Mouse (Mus musculus): ENCODE data around the gene Tanc1. TPM values are rescaled to one million over a fixed set of nuclear protein-coding genes. Genes with fewer than 3 reads are reported as not detected.

The Tanc1 gene
- polyA plus RNA-seq, 1 experiment from 2014 or later = 40.7 TPM

DNA sequence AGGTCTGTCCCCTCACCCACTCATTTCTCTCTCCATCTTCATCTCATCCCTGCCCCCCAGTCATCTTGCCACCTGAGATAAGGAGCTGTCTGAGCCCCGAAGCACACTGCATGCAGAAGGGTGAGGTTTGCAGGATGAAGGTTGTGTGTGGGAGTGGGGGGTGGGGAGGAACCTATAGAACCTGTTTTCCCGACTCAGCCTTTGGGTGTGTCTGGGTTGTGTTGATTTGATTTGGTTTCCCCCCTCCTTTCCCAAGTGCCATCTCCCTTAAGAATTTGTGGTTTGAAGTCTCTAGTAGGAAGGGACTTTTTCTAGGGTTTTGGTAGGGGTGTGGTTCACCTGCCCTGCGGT lies 157.5 kb downstream of the Tanc1 start:
- DNase-seq (ENCODE audit: low spot score) = no peak

DNA sequence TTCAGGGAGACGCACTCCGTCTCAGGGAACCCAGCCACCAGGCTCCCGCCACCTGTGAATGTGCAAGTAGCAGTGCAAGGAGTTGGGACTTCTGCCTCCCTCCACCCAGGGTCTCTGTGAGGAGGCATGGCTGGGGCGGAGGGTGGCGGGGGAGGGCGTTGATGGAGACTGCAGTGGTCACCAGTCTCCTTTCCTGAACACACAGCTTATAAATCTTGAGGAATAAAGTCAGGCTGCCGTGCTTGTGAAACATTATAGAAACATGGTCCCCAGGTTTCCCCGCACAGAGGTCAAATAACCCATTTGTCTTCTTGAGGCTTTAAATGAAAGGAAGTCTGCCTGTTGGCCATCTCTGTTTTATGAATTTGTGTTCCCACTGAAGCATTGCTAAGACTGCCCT lies 159.9 kb downstream of the Tanc1 start:
- no peak for DNase-seq (ENCODE audit: low spot score)
- Histone ChIP-seq H3K27me3 (ENCODE audit: insufficient read depth, poor library complexity, severe bottlenecking) (no peaks in the 10 kb centered on the region), H3K4me3 (no peak overlapping the region), H3K9me3 (no peaks in the 10 kb centered on the region), H3K36me3 (peaks cover 28% of the 10 kb centered on the region), H3K4me1 (peaks cover 59% of the 10 kb centered on the region), H3K27ac (peak overlapping the region; percentile 82)
- whole genome bisulfite sequencing = 84% methylated on average over 8 of the region's 8 CpGs

More for the DNA sequence above, 157.5 kb downstream of the Tanc1 start:
- Histone ChIP-seq H3K4me1 (peaks cover 60% of the 10 kb centered on the region), H3K9me3 (no peaks in the 10 kb centered on the region), H3K36me3 (peaks cover 16% of the 10 kb centered on the region; the same call in 1 of the 2 replicates), H3K4me3 (no peak overlapping the region), H3K27ac (peak overlapping the region; percentile 52; the same call in 1 of the 2 replicates), H3K27me3 (ENCODE audit: insufficient read depth, poor library complexity, severe bottlenecking) (no peaks in the 10 kb centered on the region)
- 56% methylated on average over 3 of the region's 3 CpGs for WGBS

GRCm38 (mm10) chr2:59772261-59772683 lies 160.4 kb downstream of the Tanc1 start:
- H3K4me3 ChIP-seq = 0 out of 2 replicates have a peak overlapping the region, but pooled peaks have one; percentile 8
- no peaks in the 10 kb centered on the region for H3K9me3 ChIP-seq
- peaks cover 28% of the 10 kb centered on the region for H3K36me3 ChIP-seq
- H3K4me1 ChIP-seq = peaks cover 59% of the 10 kb centered on the region
- no peak for DNase-seq (ENCODE audit: low spot score)
- peak overlapping the region; percentile 82 for H3K27ac ChIP-seq
- WGBS = 44% methylated on average over 12 of the region's 12 CpGs
- no peaks in the 10 kb centered on the region for H3K27me3 ChIP-seq (ENCODE audit: insufficient read depth, poor library complexity, severe bottlenecking)

GRCm38 (mm10) chr2:59774374-59774773 lies 162.5 kb downstream of the Tanc1 start:
- no peak overlapping the region for H3K4me3 ChIP-seq
- H3K27ac ChIP-seq = no peak overlapping the region
- WGBS = 86% methylated on average over 6 of the region's 6 CpGs
- no peaks in the 10 kb centered on the region for H3K9me3 ChIP-seq
- no peak for DNase-seq (ENCODE audit: low spot score)
- no peaks in the 10 kb centered on the region for H3K27me3 ChIP-seq (ENCODE audit: insufficient read depth, poor library complexity, severe bottlenecking)
- H3K4me1 ChIP-seq = peaks cover 43% of the 10 kb centered on the region
- peaks cover 43% of the 10 kb centered on the region for H3K36me3 ChIP-seq

DNA sequence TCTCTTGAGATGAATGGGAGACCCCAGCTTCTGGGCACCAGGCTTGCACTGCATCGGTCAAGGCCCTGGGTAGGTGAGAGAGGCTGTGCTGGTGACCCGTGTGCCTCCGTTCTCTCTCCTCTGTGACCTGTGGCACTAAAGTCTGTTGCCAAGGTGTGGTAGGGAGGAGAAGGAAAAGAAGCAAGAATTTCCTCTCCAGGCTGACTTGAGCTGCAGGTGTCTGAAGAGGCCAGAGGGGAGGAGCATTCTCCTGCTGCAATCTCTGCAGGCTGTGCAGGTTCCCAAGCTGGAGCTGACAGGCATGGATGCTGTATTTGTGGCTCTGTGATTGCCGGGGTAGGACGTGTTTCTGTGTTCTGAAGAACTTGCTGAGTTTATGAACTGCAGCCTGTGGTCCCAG lies 163.3 kb downstream of the Tanc1 start:
- Histone ChIP-seq H3K9me3 (no peaks in the 10 kb centered on the region), H3K36me3 (peaks cover 47% of the 10 kb centered on the region), H3K27ac (no peak overlapping the region; the same call in 1 of the 2 replicates), H3K4me3 (no peak overlapping the region), H3K4me1 (peaks cover 39% of the 10 kb centered on the region), H3K27me3 (ENCODE audit: insufficient read depth, poor library complexity, severe bottlenecking) (no peaks in the 10 kb centered on the region)
- WGBS = 81% methylated on average over 5 of the region's 5 CpGs
- DNase-seq (ENCODE audit: low spot score) = no peak

DNA sequence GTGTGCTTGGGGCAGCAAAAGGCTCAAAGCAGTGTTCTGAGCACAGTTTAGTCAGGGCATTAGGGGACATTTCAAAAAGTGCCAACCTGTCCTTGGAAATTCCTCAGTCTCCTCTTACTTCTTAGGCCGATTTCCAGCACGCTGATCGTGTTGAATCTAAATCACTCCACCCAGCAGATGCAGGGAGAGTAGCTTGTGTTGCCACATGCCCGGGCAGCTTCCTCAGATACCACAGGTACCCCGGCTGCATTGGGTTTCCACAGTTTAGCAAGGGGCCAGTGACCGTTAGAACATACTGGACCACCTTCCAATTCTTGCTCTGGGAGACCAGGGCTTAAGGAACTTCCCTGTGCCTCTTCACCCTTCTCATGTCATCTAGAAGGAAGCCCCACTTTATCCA lies 164.0 kb downstream of the Tanc1 start:
- 81% methylated on average over 6 of the region's 6 CpGs for WGBS
- no peak overlapping the region; the same call in 1 of the 2 replicates for H3K27ac ChIP-seq
- H3K27me3 ChIP-seq (ENCODE audit: insufficient read depth, poor library complexity, severe bottlenecking) = no peaks in the 10 kb centered on the region
- peaks cover 47% of the 10 kb centered on the region for H3K36me3 ChIP-seq
- no peaks in the 10 kb centered on the region for H3K9me3 ChIP-seq
- H3K4me3 ChIP-seq = no peak overlapping the region
- H3K4me1 ChIP-seq = peaks cover 32% of the 10 kb centered on the region
- no peak for DNase-seq (ENCODE audit: low spot score)

- peaks cover 38% of the 10 kb centered on the region for H3K4me1 ChIP-seq
- H3K4me3 ChIP-seq = no peak overlapping the region
- WGBS = 82% methylated on average over 10 of the region's 10 CpGs
- H3K27ac ChIP-seq = no peak overlapping the region
- no peak for DNase-seq (ENCODE audit: low spot score)
- H3K36me3 ChIP-seq = peaks cover 41% of the 10 kb centered on the region
- no peaks in the 10 kb centered on the region for H3K9me3 ChIP-seq
- H3K27me3 ChIP-seq (ENCODE audit: insufficient read depth, poor library complexity, severe bottlenecking) = no peaks in the 10 kb centered on the region
These were observed 167.5 kb downstream of the Tanc1 start for GRCm38 (mm10) chr2:59779355-59779754.

DNA sequence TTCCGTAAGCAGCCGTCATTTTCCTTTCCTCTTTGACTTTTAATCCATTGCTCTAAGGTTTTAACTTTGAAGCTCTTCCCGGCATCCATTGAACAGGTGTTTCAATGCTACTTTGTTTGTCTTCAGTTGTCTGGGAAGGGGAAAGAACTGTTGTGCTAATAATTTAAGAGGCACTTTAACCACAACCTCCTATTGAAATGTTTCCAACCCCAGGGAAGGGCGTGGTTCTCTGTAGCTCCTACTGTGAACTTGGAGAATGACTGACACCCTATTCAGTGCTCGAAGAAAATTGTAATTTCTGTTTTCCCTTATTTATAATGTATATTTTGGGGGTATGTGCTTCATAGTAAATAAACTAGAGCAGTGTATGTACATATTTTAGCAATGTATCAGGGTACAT lies 168.4 kb downstream of the Tanc1 start:
- Histone ChIP-seq H3K27me3 (ENCODE audit: insufficient read depth, poor library complexity, severe bottlenecking) (no peaks in the 10 kb centered on the region), H3K4me3 (no peak overlapping the region), H3K36me3 (peaks cover 34% of the 10 kb centered on the region), H3K4me1 (peaks cover 38% of the 10 kb centered on the region), H3K27ac (no peak overlapping the region), H3K9me3 (no peaks in the 10 kb centered on the region)
- no peak for DNase-seq (ENCODE audit: low spot score)
- WGBS = 87% methylated on average over 5 of the region's 5 CpGs

DNA sequence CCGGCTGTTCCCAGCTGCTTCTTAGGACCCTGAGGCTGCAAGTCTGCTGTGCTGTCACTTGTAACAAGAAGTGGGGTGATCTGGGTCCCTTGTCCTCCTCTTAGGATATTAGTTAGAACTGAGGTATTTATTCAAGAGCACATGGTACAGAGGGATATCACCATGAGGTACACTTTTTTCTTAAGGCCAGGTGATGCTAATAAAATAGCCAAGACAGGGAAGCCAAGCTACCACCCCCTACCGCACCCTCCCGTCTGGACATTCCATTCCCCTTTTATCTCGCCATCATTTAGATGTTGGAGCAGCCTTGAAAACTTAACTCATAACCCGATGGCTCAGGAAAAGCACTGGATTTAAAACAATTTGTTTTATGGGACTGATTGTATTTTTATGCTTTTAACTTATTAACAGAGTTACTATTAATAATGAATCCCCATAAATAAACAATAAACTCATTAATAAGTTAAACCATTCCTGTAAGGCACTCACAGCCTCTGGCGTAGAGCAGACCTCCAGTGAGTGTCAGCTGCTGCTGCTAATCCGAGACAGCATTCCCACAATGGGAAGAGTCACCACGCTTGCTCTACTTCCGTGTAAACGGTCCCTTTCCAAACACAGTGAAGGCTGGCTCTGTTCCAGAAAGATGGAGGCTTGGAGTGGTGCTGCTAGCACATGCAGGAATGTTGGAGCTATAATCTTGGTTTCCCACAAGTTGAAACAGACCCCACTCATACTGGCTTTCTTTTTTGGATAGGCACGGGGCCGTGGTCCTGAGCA lies 171.4 kb downstream of the Tanc1 start:
- no peak for DNase-seq (ENCODE audit: low spot score)
- Histone ChIP-seq H3K27ac (peak overlapping the region; percentile 73), H3K4me3 (no peak overlapping the region), H3K9me3 (no peaks in the 10 kb centered on the region), H3K4me1 (peaks cover 33% of the 10 kb centered on the region), H3K36me3 (peaks cover 50% of the 10 kb centered on the region), H3K27me3 (ENCODE audit: insufficient read depth, poor library complexity, severe bottlenecking) (no peaks in the 10 kb centered on the region)
- 58% methylated on average over 12 of the region's 12 CpGs for WGBS

DNA sequence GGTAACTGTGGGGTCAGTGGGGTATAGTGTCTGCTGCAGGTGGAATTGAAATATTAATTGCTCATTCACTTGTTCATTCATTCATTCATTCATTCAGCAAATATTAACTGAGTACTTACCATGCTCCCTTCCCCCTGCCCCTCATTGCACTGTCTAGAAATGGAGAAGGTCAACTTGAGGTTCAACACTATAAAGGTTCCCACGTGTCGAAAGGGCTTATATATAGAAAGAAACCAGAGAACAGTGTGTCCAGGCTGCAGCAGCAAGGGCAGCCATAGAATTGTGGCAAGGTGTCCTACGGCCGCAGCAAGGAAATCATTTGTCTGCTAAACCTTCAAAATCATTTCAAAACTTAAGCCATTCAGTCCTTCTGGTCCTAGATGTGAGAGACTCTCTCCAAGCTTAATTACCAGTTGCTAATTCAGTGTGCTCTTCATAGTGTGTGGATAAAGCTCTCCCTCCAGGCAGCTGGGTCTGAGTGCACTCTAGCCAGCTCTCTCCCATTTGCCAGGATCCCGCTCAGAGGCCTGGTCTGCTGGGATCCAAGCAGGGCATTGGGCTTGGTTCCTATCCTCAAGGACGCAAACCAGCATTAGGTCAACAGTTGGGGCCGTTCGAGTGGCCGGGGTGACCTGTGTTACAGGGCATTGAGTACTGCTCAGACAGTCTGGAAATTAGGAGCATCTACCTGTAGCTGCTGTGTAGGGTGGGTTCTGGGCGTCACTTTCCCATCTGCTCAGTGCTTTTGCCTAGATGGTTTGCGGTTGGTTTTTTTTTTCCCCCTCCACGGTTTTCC lies 172.2 kb downstream of the Tanc1 start:
- Histone ChIP-seq H3K4me1 (peaks cover 32% of the 10 kb centered on the region), H3K4me3 (no peak overlapping the region), H3K27me3 (ENCODE audit: insufficient read depth, poor library complexity, severe bottlenecking) (no peaks in the 10 kb centered on the region), H3K27ac (peak overlapping the region; percentile 73; the same call in 1 of the 2 replicates), H3K9me3 (no peaks in the 10 kb centered on the region), H3K36me3 (peaks cover 46% of the 10 kb centered on the region)
- WGBS = 76% methylated on average over 12 of the region's 12 CpGs
- no peak for DNase-seq (ENCODE audit: low spot score)

GRCm38 (mm10) chr2:59784628-59784883 lies 172.7 kb downstream of the Tanc1 start:
- Histone ChIP-seq H3K4me1 (peaks cover 30% of the 10 kb centered on the region), H3K27me3 (ENCODE audit: insufficient read depth, poor library complexity, severe bottlenecking) (no peaks in the 10 kb centered on the region), H3K4me3 (no peak overlapping the region), H3K9me3 (no peaks in the 10 kb centered on the region), H3K27ac (no peak overlapping the region), H3K36me3 (peaks cover 44% of the 10 kb centered on the region)
- no peak for DNase-seq (ENCODE audit: low spot score)
- 93% methylated on average over 6 of the region's 6 CpGs for WGBS

DNA sequence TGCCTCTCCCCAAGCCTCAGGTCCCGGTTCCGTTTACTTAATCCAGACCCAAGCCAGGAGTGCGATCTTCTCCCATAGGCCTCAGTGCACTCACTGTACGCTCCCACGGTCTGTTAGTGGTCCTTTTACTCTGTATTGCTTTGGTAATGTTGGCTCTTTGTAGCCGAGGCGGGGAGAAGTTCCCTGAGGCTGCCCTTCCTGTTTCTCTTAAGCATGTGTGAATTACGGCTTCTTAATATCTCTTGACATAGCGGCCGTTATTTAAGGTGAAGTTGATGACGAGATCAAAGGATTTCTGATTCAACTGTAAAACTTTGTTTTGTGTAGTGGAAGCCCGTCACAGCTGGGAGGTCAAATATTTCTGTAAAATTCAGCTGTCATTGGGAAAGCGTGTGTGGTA lies 173.8 kb downstream of the Tanc1 start:
- WGBS = 87% methylated on average over 13 of the region's 13 CpGs

DNA sequence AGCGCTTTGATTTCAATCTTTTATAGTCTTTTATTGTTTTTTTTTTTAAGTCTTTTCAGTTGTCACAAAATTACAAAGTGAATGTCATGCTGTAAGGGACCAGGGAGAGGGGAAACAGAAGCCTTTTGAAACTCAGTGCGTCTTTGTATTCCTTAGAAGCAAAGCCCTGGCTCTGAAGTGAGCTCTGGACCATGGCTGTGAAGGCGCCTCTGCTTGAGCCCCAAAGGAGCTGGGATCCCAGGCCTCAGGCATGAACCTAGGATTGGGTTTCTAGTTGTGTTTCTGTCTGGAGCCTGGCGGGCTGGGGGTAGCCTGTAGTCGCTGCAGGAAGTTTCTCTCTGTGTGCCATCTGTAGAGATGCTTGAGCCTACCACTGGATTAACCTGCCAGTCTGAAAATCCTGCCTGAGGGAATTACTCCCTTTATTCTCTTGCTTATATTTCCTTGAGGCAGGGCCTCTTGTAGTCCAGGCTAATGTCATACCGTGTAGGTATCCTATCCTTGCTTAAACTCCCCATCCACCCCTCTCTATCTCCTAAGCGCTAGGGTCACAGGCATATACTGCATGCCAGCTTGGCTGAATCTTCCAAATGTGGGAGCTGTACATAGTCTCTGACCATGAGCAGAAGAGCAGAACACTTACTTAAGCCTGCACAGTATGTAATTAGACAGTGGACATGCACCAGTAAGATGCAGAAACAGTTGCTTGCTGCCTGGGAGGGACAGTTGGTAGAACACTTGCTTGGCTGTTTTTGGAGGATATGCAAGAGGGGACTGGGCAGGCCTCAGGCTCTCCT lies 177.1 kb downstream of the Tanc1 start:
- no peak for DNase-seq (ENCODE audit: low spot score)
- Histone ChIP-seq H3K27ac (no peak overlapping the region), H3K4me1 (peaks cover 13% of the 10 kb centered on the region; the same call in 1 of the 2 replicates), H3K9me3 (no peaks in the 10 kb centered on the region), H3K36me3 (peaks cover 69% of the 10 kb centered on the region), H3K27me3 (ENCODE audit: insufficient read depth, poor library complexity, severe bottlenecking) (no peaks in the 10 kb centered on the region), H3K4me3 (no peak overlapping the region)
- WGBS = 88% methylated on average over 7 of the region's 7 CpGs

More for the DNA sequence above, 173.8 kb downstream of the Tanc1 start:
- Histone ChIP-seq H3K27ac (no peak overlapping the region), H3K4me1 (peaks cover 29% of the 10 kb centered on the region), H3K9me3 (no peaks in the 10 kb centered on the region), H3K36me3 (peaks cover 43% of the 10 kb centered on the region), H3K4me3 (no peak overlapping the region), H3K27me3 (ENCODE audit: insufficient read depth, poor library complexity, severe bottlenecking) (no peaks in the 10 kb centered on the region)
- no peak for DNase-seq (ENCODE audit: low spot score)
